Mouse (Mus musculus): ENCODE results near the gene Ager. TPM values are rescaled to one million over a fixed set of nuclear protein-coding genes. Genes with fewer than 3 reads are reported as not detected.

Gene Ager
- 1 to 10 TPM; 5.3 to 5.8 TPM for total RNA-seq (2023)

GRCm38 (mm10) chr17:34597566-34598095, at the start of gene Ager:
Gene Ager (plus strand): TSS chr17:34597862.

DNA sequence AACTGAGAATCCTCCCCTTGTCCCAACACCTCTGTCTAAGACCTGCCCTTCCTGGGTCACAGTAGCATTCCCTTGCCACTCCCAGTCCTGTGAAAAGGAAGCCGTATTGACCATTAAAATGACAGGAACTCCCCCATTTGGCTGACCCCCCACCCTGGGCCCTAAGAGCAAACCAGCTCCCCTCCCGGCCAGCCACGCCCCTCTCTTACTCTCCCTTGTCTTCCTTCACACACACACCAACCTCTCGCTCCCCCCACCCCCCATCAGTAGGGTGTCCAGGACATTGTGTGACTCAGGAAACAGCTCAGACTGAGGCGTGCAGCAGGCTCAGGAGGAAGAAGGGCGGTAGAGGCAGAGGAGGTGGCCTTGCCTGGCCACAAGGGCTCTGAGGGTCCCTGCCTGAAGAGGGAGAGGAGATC, 33.6 kb upstream of the Ager start, which contains the start of gene Notch4:
Gene Notch4 (plus strand): TSS at position 266 of the 419 bp plus-strand sequence.

DNA sequence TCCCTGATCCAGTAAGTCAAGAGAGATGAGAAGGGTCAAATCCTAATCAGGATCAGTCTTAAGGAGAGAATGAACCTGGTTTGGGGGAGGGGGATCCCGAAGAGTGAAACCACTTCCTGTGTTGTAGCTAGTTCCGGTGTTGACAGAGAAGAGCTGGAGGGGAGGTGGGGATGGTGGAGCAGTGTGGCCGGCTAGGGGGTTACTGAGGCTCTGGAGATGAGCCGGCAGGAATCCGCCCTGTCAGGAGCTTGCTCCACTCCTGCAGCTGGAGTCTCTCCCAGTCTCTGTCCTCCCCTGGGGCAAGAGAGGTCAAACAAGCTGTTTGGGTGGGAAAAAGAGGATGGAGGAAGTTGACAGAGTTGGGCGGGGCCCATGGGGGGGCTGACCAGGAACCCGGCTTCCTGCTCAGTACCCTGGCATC, 8.0 kb upstream of the Ager start, which contains the start of gene Gpsm3:
Gene Gpsm3 (plus strand): TSS at position 126 of the 421 bp plus-strand sequence.

DNA sequence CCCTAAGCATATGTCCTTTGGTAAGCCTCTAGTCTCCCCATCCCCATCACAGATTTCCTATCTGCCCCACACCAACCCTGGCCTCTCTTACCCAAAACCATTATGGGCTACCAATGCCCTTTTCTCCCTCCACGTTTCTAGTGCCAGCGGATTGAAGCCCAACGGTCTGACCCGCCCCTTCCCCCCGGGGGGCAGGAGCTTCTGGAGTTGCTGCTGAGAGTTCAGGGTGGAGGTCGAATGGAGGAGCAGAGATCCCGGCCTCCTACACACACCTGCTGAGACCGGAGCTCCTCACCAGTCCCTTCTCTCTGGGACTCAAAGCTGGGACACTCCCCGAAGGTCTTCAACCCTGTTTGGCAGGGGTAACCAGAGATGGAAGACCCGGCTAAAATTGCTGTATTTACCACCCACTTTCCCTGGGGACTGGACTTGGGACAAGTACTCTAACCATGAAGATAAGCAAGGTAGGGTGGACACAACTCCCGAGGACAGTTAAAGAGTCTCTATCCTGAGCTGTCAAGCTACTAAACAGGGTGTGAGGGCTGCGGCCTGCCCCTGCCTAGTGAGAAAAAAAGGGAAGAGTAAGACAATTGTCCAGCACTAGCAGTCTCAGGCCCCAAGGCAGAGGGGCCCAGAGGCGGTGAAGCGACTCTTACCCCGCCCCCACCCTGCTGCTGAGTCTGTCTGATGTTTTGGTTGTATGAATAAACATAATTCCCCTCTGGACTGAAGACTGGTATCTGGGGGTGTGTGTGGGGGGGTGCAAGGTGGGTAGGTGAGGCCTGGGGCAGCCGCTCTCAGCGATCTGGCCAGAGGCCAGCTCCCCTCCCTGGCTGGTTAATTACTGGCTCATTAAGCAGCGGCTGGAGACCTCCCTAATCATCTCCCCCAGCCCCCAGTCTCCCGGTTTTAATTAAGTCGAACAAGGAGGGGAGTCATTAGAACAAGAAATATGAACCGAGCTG, 6.4 kb upstream of the Ager start, which contains the start of gene Pbx2:
Gene Pbx2 (plus strand): TSS at position 238 of the 965 bp plus-strand sequence.

GRCm38 (mm10) chr17:34603375-34604060, 5.9 kb downstream of the Ager start, which contains the start of gene Rnf5:
Gene Rnf5 (minus strand): TSS chr17:34603690.

GRCm38 (mm10) chr17:34604061-34604508, 6.4 kb downstream of the Ager start, which contains the start of gene Agpat1:
Gene Agpat1 (plus strand): TSS chr17:34604262.

GRCm38 (mm10) chr17:34615871-34616270, 18.2 kb downstream of the Ager start, which contains the start of gene Egfl8:
Gene Egfl8 (minus strand): TSS chr17:34615971.

GRCm38 (mm10) chr17:34627943-34628643, 30.4 kb downstream of the Ager start, which contains the start of gene Ppt2:
Gene Ppt2 (minus strand): TSS chr17:34628510.

DNA sequence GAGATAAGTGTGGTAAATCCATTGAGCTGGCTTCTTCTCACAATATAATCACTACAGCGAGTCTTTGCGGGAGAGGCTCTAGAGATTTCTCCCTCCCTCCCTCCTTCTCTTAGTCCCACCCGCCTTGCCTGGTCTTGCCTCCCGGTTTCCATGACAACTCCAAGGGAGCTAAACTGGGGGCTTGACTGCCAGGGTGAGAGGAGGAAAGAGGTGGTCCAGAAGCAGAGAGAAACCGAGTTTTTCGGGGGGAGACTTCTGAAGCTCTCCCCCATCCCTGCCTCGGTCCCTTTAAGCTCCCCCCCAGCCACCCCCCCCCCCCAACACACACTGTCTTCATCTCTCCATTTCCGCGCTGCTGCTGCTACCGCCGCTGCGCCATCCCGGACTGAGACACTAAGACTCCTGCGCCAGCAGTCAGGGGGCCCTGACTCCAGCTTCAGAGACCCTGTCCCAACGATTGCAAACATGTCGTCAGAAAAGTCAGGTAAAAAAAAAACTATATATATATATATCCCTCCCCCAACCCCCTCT, 31.6 kb downstream of the Ager start, which contains the start of gene Prrt1:
Gene Prrt1 (plus strand): TSS at position 313 of the 531 bp plus-strand sequence.

GRCm38 (mm10) chr17:34644608-34645007, 46.9 kb downstream of the Ager start, which contains the start of gene Fkbpl:
Gene Fkbpl (plus strand): TSS chr17:34644764.

DNA sequence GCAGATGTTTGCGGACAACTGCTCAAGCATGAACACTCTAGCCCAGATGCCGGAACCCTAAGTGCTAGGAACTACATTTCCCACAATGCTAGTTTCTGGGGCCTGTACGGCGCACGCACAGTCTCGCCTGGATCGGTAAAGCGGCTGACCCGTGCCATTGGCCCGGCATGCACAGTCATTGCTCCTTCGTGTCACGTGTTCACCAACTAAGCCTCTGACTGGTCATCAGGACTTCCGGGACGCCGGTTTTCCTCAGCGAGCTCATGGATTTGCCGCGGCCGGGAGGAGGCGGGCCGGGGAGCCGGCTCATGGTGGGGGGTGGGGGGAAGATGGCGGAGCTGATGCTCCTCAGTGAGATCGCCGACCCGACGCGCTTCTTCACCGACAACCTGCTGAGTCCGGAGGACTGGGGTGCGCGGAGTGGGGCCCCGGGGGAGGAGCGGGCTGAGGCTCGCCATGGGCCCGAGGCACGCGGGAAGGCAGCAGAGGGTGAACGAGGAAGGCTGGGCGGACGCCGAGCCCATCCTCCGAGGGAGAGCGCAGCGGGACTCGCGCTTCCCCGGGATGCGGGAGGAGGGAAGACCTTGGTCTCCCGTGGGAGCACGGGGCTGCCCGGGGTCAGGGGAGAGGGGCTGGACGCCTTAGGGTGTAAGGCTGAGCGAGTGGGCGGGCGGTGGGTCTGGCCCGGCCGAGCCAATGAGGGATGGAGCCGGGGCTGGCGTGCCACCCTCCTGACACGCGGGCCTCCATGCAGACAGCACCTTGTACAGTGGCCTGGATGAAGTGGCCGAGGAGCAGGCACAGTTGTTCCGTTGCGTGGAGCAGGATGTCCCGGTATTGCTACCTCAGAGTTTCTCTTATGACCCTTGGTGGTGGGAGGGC, 49.5 kb downstream of the Ager start, which contains the start of gene Atf6b:
Gene Atf6b (plus strand): TSS at position 241 of the 882 bp plus-strand sequence.

Other genes with a start within 250 kb of the Ager start
- 10 to 100 TPM in 1 of 2 experiments, 1 to 10 TPM in 1; 9.3 to 12.5 TPM for gene Btnl2, start 243.0 kb upstream of the Ager start, total RNA-seq (2023)
- 1 to 10 TPM; 2.7 to 4.5 TPM for gene Btnl1, start 220.7 kb upstream of the Ager start, total RNA-seq (2023)
- 10 to 100 TPM; 14.3 to 15.6 TPM for gene BC051142, start 199.0 kb upstream of the Ager start, total RNA-seq (2023)
- not detected for gene Btnl4, start 120.5 kb upstream of the Ager start, total RNA-seq (2023)
- not detected for gene Btnl6, start 80.5 kb upstream of the Ager start, total RNA-seq (2023)
- gene Notch4, start 33.6 kb upstream of the Ager start, total RNA-seq (2023) = 1 to 10 TPM; 1.0 to 1.9 TPM
- 100 to 1,000 TPM; 132 to 134 TPM for gene Gpsm3, start 8.1 kb upstream of the Ager start, total RNA-seq (2023)
- 10 to 100 TPM; 54.9 to 59.0 TPM for gene Pbx2, start 6.6 kb upstream of the Ager start, total RNA-seq (2023)
- gene Rnf5, start 5.8 kb downstream of the Ager start, total RNA-seq (2023) = 10 to 100 TPM; 41.4 to 42.3 TPM
- 10 to 100 TPM; 67.5 to 72.5 TPM for gene Agpat1, start 6.4 kb downstream of the Ager start, total RNA-seq (2023)
- gene Egfl8, start 18.1 kb downstream of the Ager start, total RNA-seq (2023) = not detected
- 1 to 10 TPM; 2.1 to 6.8 TPM for gene Ppt2, start 30.6 kb downstream of the Ager start, total RNA-seq (2023)
- not detected for gene Prrt1, start 31.7 kb downstream of the Ager start, total RNA-seq (2023)
- gene Fkbpl, start 46.9 kb downstream of the Ager start, total RNA-seq (2023) = 1 to 10 TPM; 2.9 to 5.3 TPM
- gene Atf6b, start 49.3 kb downstream of the Ager start, total RNA-seq (2023) = 10 to 100 TPM; 81.4 to 84.7 TPM
- gene Tnxb, start 72.7 kb downstream of the Ager start, total RNA-seq (2023) = not detected
- gene C4b, start 146.0 kb downstream of the Ager start, total RNA-seq (2023) = 1 to 10 TPM in 1 of 2 experiments, under 1 TPM in 1; 0.47 to 1.2 TPM
- gene Cyp21a1, start 206.7 kb downstream of the Ager start, total RNA-seq (2023) = not detected
- gene Stk19, start 239.1 kb downstream of the Ager start, total RNA-seq (2023) = 10 to 100 TPM; 57.8 to 67.8 TPM
- 10 to 100 TPM; 87.2 to 90.1 TPM for gene Dxo, start 239.2 kb downstream of the Ager start, total RNA-seq (2023)